Mouse (Mus musculus): ENCODE data around the gene Taf9. TPM values are rescaled to one million over a fixed set of nuclear protein-coding genes. Genes with fewer than 3 reads are reported as not detected.

Taf9 gene
- polyA plus RNA-seq, 1 experiment from 2014 or later = 22.4 TPM

GRCm38 (mm10) chr13:100687513-100687912 lies 36.1 kb downstream of the Taf9 start:
- 57% methylated on average over 7 of the region's 7 CpGs for WGBS
- Histone ChIP-seq H3K9me3 (ENCODE audit: control insufficient read depth, low read length) (no peaks in the 10 kb centered on the region), H3K4me1 (replicated peaks; ENCODE audit: control insufficient read depth, insufficient read depth, low read length) (no peaks in the 10 kb centered on the region), H3K9ac (ENCODE audit: low read depth, low read length) (no peak overlapping the region), H3K4me3 (ENCODE audit: low read depth, low read length) (no peak overlapping the region), H3K4me2 (replicated peaks; ENCODE audit: low read depth, low read length) (no peak overlapping the region), H3K27ac (ENCODE audit: low read depth, low read length) (no peak overlapping the region), H3K36me3 (ENCODE audit: control insufficient read depth, insufficient read depth, low read length) (no peaks in the 10 kb centered on the region), H3K27me3 (ENCODE audit: control insufficient read depth, insufficient read depth, low read length) (no peaks in the 10 kb centered on the region)
- DNase-seq (ENCODE audit: low spot score) (no peak), ATAC-seq (ENCODE audit: low FRiP score) (no peak)

DNA sequence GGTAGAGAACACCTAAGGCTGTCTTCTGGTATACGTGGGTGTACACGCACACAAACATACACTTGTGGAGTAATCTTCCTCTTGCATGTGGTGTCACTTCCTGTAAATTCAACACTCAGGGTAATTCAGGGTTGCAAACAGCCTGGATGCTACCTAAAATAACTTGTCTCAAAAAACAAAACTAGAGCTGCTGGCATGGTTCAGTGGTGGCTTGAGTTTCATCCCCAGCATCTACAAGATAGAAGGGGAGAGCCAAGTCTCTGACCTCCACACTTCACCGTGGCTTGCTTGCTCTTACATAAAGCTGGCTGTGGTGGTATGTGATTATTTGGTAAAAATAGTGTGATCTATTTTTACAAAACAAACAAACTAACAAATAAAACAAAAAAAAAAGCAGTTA lies 46.2 kb downstream of the Taf9 start:
- H3K27me3 ChIP-seq (ENCODE audit: control insufficient read depth, insufficient read depth, low read length) = no peaks in the 10 kb centered on the region
- no peaks in the 10 kb centered on the region for H3K4me1 ChIP-seq (replicated peaks; ENCODE audit: control insufficient read depth, insufficient read depth, low read length)
- WGBS = 91% methylated on average over 3 of the region's 3 CpGs
- H3K9me3 ChIP-seq (ENCODE audit: control insufficient read depth, low read length) = no peaks in the 10 kb centered on the region
- no peak overlapping the region for H3K9ac ChIP-seq (ENCODE audit: low read depth, low read length)
- no peak for ATAC-seq (ENCODE audit: low FRiP score)
- no peaks in the 10 kb centered on the region for H3K36me3 ChIP-seq (ENCODE audit: control insufficient read depth, insufficient read depth, low read length)
- no peak for DNase-seq (ENCODE audit: low spot score)
- no peak overlapping the region for H3K4me2 ChIP-seq (replicated peaks; ENCODE audit: low read depth, low read length)
- no peak overlapping the region for H3K27ac ChIP-seq (ENCODE audit: low read depth, low read length)
- no peak overlapping the region for H3K4me3 ChIP-seq (ENCODE audit: low read depth, low read length)

DNA sequence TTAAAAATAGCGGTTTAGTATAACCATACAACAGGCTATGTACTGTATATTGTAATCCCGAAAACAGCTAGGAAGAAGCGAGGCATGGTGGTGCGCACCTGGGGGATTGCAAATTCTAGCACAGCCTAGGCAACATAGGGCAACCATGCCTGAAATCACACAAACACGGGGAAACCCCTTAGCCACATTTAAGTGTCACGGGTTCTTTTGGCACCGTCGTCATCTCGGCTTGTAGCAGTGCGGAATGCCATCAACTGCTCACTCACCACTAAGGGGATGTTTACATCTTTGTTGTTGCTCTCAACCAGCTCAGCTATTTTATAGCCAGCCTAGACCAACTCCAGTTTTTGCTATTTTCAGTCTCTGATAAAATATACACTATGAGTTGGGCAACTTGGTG lies 47.5 kb downstream of the Taf9 start:
- Histone ChIP-seq H3K27ac (ENCODE audit: low read depth, low read length) (no peak overlapping the region), H3K9me3 (ENCODE audit: control insufficient read depth, low read length) (no peaks in the 10 kb centered on the region), H3K4me3 (ENCODE audit: low read depth, low read length) (no peak overlapping the region), H3K36me3 (ENCODE audit: control insufficient read depth, insufficient read depth, low read length) (peaks cover 11% of the 10 kb centered on the region), H3K27me3 (ENCODE audit: control insufficient read depth, insufficient read depth, low read length) (no peaks in the 10 kb centered on the region), H3K9ac (ENCODE audit: low read depth, low read length) (no peak overlapping the region), H3K4me2 (replicated peaks; ENCODE audit: low read depth, low read length) (no peak overlapping the region), H3K4me1 (replicated peaks; ENCODE audit: control insufficient read depth, insufficient read depth, low read length) (no peaks in the 10 kb centered on the region)
- ATAC-seq (ENCODE audit: low FRiP score) (no peak), DNase-seq (ENCODE audit: low spot score) (no peak)
- 95% methylated on average over 10 of the region's 10 CpGs for WGBS

DNA sequence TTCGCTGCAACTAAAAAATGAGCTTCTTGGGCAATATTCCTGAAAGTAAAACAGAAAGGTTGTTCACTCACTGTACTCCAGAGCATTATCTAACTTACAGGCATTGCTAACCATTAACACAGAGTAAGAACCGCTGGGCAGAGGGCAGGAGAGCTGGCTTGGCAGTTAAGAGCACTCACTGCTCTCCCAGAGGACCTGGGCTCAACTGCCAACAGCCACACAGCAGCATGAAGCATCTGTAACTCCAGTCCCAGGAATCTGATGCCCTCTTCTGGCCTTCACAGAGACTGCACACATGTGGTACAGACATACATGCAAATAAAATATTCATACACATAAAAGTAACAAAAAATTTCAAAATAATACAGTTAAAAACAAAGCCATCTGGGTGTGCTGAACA lies 52.1 kb downstream of the Taf9 start:
- WGBS = 95% methylated on average over 2 of the region's 2 CpGs
- no peak for ATAC-seq (ENCODE audit: low FRiP score)
- Histone ChIP-seq H3K4me1 (replicated peaks; ENCODE audit: control insufficient read depth, insufficient read depth, low read length) (no peaks in the 10 kb centered on the region), H3K4me3 (ENCODE audit: low read depth, low read length) (no peak overlapping the region), H3K36me3 (ENCODE audit: control insufficient read depth, insufficient read depth, low read length) (peaks cover 21% of the 10 kb centered on the region), H3K27me3 (ENCODE audit: control insufficient read depth, insufficient read depth, low read length) (no peaks in the 10 kb centered on the region), H3K4me2 (replicated peaks; ENCODE audit: low read depth, low read length) (no peak overlapping the region), H3K9me3 (ENCODE audit: control insufficient read depth, low read length) (no peaks in the 10 kb centered on the region), H3K9ac (ENCODE audit: low read depth, low read length) (no peak overlapping the region), H3K27ac (ENCODE audit: low read depth, low read length) (no peak overlapping the region)
- DNase-seq (ENCODE audit: low spot score) = no peak

Other genes starting within 250 kb of the Taf9 start
- not detected in 2 replicates for gene Naip1, start 198.7 kb upstream of the Taf9 start, polyA plus RNA-seq (2014; fragmentation: Nextera tagmentation; extraction: Ambion mirVana)
- gene Gtf2h2, start 159.0 kb upstream of the Taf9 start, polyA plus RNA-seq (2014; fragmentation: Nextera tagmentation; extraction: Ambion mirVana) = 89.2 and 97.7 TPM in 2 replicates
- 5.8 TPM in 2 replicates for gene Ocln, start 98.9 kb upstream of the Taf9 start, polyA plus RNA-seq (2014; fragmentation: Nextera tagmentation; extraction: Ambion mirVana)
- gene Marveld2, start 34.6 kb upstream of the Taf9 start, polyA plus RNA-seq (2014; fragmentation: Nextera tagmentation; extraction: Ambion mirVana) = 2.8 and 3.1 TPM in 2 replicates
- 315 and 356 TPM in 2 replicates for gene Ak6, start 600 bp upstream of the Taf9 start, polyA plus RNA-seq (2014; fragmentation: Nextera tagmentation; extraction: Ambion mirVana)
- 27.6 and 29.9 TPM in 2 replicates for gene Rad17, start 528 bp upstream of the Taf9 start, polyA plus RNA-seq (2014; fragmentation: Nextera tagmentation; extraction: Ambion mirVana)
- 2.6 and 2.7 TPM in 2 replicates for gene Ccdc125, start 18.1 kb downstream of the Taf9 start, polyA plus RNA-seq (2014; fragmentation: Nextera tagmentation; extraction: Ambion mirVana)
- 78.0 TPM in 2 replicates for gene Cdk7, start 79.4 kb downstream of the Taf9 start, polyA plus RNA-seq (2014; fragmentation: Nextera tagmentation; extraction: Ambion mirVana)
- gene Mrps36, start 93.1 kb downstream of the Taf9 start, polyA plus RNA-seq (2014; fragmentation: Nextera tagmentation; extraction: Ambion mirVana) = 135 and 139 TPM in 2 replicates
- 46.6 and 48.0 TPM in 2 replicates for gene Cenph, start 124.3 kb downstream of the Taf9 start, polyA plus RNA-seq (2014; fragmentation: Nextera tagmentation; extraction: Ambion mirVana)
- gene Ccnb1, start 135.0 kb downstream of the Taf9 start, polyA plus RNA-seq (2014; fragmentation: Nextera tagmentation; extraction: Ambion mirVana) = 322 and 345 TPM in 2 replicates
- gene Slc30a5, start 181.8 kb downstream of the Taf9 start, polyA plus RNA-seq (2014; fragmentation: Nextera tagmentation; extraction: Ambion mirVana) = 46.0 and 51.3 TPM in 2 replicates

Measured in hindbrain, embryonic 11.5 days (tissue).